Mouse (Mus musculus): ENCODE data around the gene Chil1. TPM values are rescaled to one million over a fixed set of nuclear protein-coding genes. Genes with fewer than 3 reads are reported as not detected.

Gene Chil1
- total and polyA plus RNA-seq, 3 experiments, result 1.7 to 6.7 (median 6.1) TPM

- no peak for DNase-seq (ENCODE audit: extremely low read depth)
- Histone ChIP-seq H3K36me3 (replicated peaks in 1 of 2; ENCODE audit: control insufficient read depth in 1 of 2, insufficient read depth in 1 of 2, low read length in 1 of 2) (no peaks in the 10 kb centered on the region), H3K4me1 (ENCODE audit: control insufficient read depth in 1 of 2, insufficient read depth in 2 of 2) (peaks cover 0 to 2% of the 10 kb centered on the region in 2 experiments; a peak in 1 of 4 replicates), H3K9me3 (replicated peaks; ENCODE audit: low read length) (no peaks in the 10 kb centered on the region), H3K9ac (ENCODE audit: insufficient read depth, low read depth) (no peak overlapping the region), H3K79me2 (replicated peaks; ENCODE audit: control insufficient read depth, extremely low read depth, insufficient read depth, poor library complexity, severe bottlenecking) (no peaks in the 10 kb centered on the region), H3K27ac (ENCODE audit: insufficient read depth, low read depth) (no peak overlapping the region), H3K4me3 (replicated peaks in 1 of 3; ENCODE audit: low read depth in 2 of 3, low read length in 2 of 3, poor library complexity in 1 of 3) (no peak overlapping the region), H3K27me3 (replicated peaks) (peaks cover 28% of the 10 kb centered on the region), H3K4me2 (ENCODE audit: insufficient read depth, low read depth, poor library complexity, severe bottlenecking) (no peak overlapping the region)
- dilution Hi-C loops (cut with MboI; ENCODE audit: extremely low pct_ligation_motif_present, extremely low pct_unique_long_range_greater_than_20kb, low sequenced_read_pairs) (no loop called here), in situ Hi-C loops (cut with MboI; ENCODE audit: low pct_ligation_motif_present, low pct_unique_long_range_greater_than_20kb, low sequenced_read_pairs) (no loop called here)
- no peak for TF ChIP-seq HCFC1 (IDR thresholded peaks at IDR 0.05; ENCODE audit: low read depth, low read length)
- TF ChIP-seq UBTF (IDR thresholded peaks at IDR 0.05; ENCODE audit: low read depth, low read length), result no peak
- no peak for TF ChIP-seq MAZ (IDR thresholded peaks at IDR 0.05; ENCODE audit: low read depth, low read length)
Observed at GRCm38 (mm10) chr1:134138424-134138823, 43.6 kb upstream of the Chil1 start.

DNA sequence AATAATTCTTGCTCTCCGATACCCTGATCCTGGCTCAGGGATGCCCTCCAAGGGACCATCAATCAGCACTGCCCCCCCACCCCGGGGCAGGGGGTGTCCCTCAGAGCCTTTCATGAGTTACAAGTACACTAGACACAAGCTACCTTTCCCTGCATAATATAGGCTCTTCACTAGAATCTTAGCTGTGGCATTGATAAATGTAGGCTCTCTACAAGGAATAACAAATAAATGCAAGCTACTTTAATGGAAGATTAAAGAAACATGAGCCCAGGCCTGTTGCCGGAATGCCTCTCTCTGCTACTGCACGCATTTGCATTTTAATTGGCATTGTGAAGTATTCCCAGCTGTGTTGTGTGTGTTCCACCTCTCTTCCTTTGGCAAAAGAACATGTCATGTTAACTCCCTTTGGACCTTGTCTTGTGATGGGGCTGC lies 39.6 kb upstream of the Chil1 start:
- no peaks in the 10 kb centered on the region for H3K4me1 ChIP-seq (ENCODE audit: control insufficient read depth in 1 of 2, insufficient read depth in 2 of 2)
- H3K4me2 ChIP-seq (ENCODE audit: insufficient read depth, low read depth, poor library complexity, severe bottlenecking), result no peak overlapping the region
- no peak overlapping the region for H3K27ac ChIP-seq (ENCODE audit: insufficient read depth, low read depth)
- H3K27me3 ChIP-seq (replicated peaks), result peaks cover 35% of the 10 kb centered on the region
- no peaks in the 10 kb centered on the region for H3K9me3 ChIP-seq (replicated peaks; ENCODE audit: low read length)
- no peak overlapping the region for H3K4me3 ChIP-seq (replicated peaks in 1 of 3; ENCODE audit: low read depth in 2 of 3, low read length in 2 of 3, poor library complexity in 1 of 3)
- dilution Hi-C loops (cut with MboI; ENCODE audit: extremely low pct_ligation_motif_present, extremely low pct_unique_long_range_greater_than_20kb, low sequenced_read_pairs) (no loop called here), in situ Hi-C loops (cut with MboI; ENCODE audit: low pct_ligation_motif_present, low pct_unique_long_range_greater_than_20kb, low sequenced_read_pairs) (no loop called here)
- no peak for TF ChIP-seq RCOR1 (conservative IDR thresholded peaks at IDR 0.05; ENCODE audit: low read depth, low read length)
- TF ChIP-seq TBP (conservative IDR thresholded peaks at IDR 0.05; ENCODE audit: low read depth, low read length), result no peak
- no peak for TF ChIP-seq USF2 (conservative IDR thresholded peaks at IDR 0.05; ENCODE audit: low read depth, low read length)
- no peak for TF ChIP-seq POLR2A (IDR thresholded peaks at IDR 0.05; ENCODE audit: low read depth, low read length)
- no peak for TF ChIP-seq UBTF (IDR thresholded peaks at IDR 0.05; ENCODE audit: low read depth, low read length)
- no peak for TF ChIP-seq ZMIZ1 (IDR thresholded peaks at IDR 0.05; ENCODE audit: low read depth, low read length)
- TF ChIP-seq NRF1 (IDR thresholded peaks at IDR 0.05; ENCODE audit: low read depth, low read length), result no peak
- no peak for TF ChIP-seq MAFK (IDR thresholded peaks at IDR 0.05; ENCODE audit: insufficient replicate concordance, low read length)
- TF ChIP-seq GABPA (IDR thresholded peaks at IDR 0.05; ENCODE audit: insufficient replicate concordance, low read depth, low read length), result no peak
- TF ChIP-seq KAT2A (IDR thresholded peaks at IDR 0.05; ENCODE audit: insufficient replicate concordance, low read length), result no peak
- TF ChIP-seq MAX (IDR thresholded peaks at IDR 0.05; ENCODE audit: low read length), result no peak
- TF ChIP-seq CTCF (conservative IDR thresholded peaks at IDR 0.05 in 1 of 2, IDR thresholded peaks at IDR 0.05 in 1 of 2; ENCODE audit: low read depth in 2 of 2, low read length in 2 of 2), result no peak
- no peak for TF ChIP-seq PAX5 (IDR thresholded peaks at IDR 0.05; ENCODE audit: low read length)
- no peaks in the 10 kb centered on the region for H3K36me3 ChIP-seq (replicated peaks in 1 of 2; ENCODE audit: control insufficient read depth in 1 of 2, insufficient read depth in 1 of 2, low read length in 1 of 2)
- no peaks in the 10 kb centered on the region for H3K79me2 ChIP-seq (replicated peaks; ENCODE audit: control insufficient read depth, extremely low read depth, insufficient read depth, poor library complexity, severe bottlenecking)
- no peak overlapping the region for H3K9ac ChIP-seq (ENCODE audit: insufficient read depth, low read depth)
- DNase-seq (ENCODE audit: extremely low read depth), result no peak

DNA sequence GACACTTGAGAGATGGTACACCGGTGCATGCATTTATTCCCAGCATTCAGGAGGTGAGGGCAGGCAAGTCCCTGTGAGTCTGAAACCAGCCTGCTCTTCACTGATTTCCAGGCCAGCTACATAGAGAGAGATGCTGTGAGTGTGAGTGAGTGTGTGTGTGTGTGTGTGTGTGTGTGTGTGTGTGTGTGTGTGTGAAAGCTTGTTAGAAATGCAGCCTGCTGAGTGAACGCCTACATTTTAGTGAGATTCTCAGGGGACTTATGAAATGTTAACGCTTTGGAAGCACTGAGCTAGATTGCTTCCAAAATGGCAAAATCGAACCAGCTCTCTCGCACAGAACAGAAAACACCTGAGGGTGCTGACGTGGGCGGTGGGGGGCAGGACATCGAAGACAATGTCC lies 35.9 kb upstream of the Chil1 start:
- in situ Hi-C loops (cut with MboI; ENCODE audit: low pct_ligation_motif_present, low pct_unique_long_range_greater_than_20kb, low sequenced_read_pairs) (no loop called here), dilution Hi-C loops (cut with MboI; ENCODE audit: extremely low pct_ligation_motif_present, extremely low pct_unique_long_range_greater_than_20kb, low sequenced_read_pairs) (no loop called here)
- H3K27ac ChIP-seq (ENCODE audit: insufficient read depth, low read depth), result no peak overlapping the region
- no peak overlapping the region for H3K9ac ChIP-seq (ENCODE audit: insufficient read depth, low read depth)
- H3K36me3 ChIP-seq (replicated peaks in 1 of 2; ENCODE audit: control insufficient read depth in 1 of 2, insufficient read depth in 1 of 2, low read length in 1 of 2), result no peaks in the 10 kb centered on the region
- DNase-seq (ENCODE audit: extremely low read depth), result no peak
- peaks cover 31% of the 10 kb centered on the region for H3K27me3 ChIP-seq (replicated peaks)
- H3K79me2 ChIP-seq (replicated peaks; ENCODE audit: control insufficient read depth, extremely low read depth, insufficient read depth, poor library complexity, severe bottlenecking), result no peaks in the 10 kb centered on the region
- TF ChIP-seq TBP (conservative IDR thresholded peaks at IDR 0.05; ENCODE audit: low read depth, low read length), result no peak
- no peak for TF ChIP-seq ZMIZ1 (IDR thresholded peaks at IDR 0.05; ENCODE audit: low read depth, low read length)
- H3K4me2 ChIP-seq (ENCODE audit: insufficient read depth, low read depth, poor library complexity, severe bottlenecking), result no peak overlapping the region
- no peak overlapping the region for H3K4me3 ChIP-seq (replicated peaks in 1 of 3; ENCODE audit: low read depth in 2 of 3, low read length in 2 of 3, poor library complexity in 1 of 3)
- H3K4me1 ChIP-seq (ENCODE audit: control insufficient read depth in 1 of 2, insufficient read depth in 2 of 2), result peaks cover 0 to under 1% of the 10 kb centered on the region in 2 experiments; a peak in 1 of 4 replicates
- H3K9me3 ChIP-seq (replicated peaks; ENCODE audit: low read length), result no peaks in the 10 kb centered on the region
